In genomic region chr6:94412341-94412740, GRCm38 (mm10) we compare ENCODE assay signal across 15 mouse cellular contexts.
"Had no signal": no experiment of that assay in that cellular context is flagged by ENCODE, and none has a peak within 500 bp of the region (broad histone marks: within the 10 kb centered on the region; RNA-seq: fewer than 3 reads in every experiment).

No protein-coding gene starts in this region.

- H3K9ac ChIP-seq: neural tube, embryonic 15.5 days; stomach, embryonic 15.5 days had no signal

- H3K27me3 ChIP-seq: neural tube, embryonic 15.5 days; stomach, embryonic 15.5 days had no signal

- H3K27ac ChIP-seq: neural tube, embryonic 15.5 days; stomach, embryonic 15.5 days; stomach, postnatal 0 days had no signal

- DNase-seq: retina, postnatal 1 day; right cerebral cortex, adult 18-20 months; right cerebral cortex, postnatal 14 days; right cerebral cortex, postnatal 25 days; right cerebral cortex, postnatal 4 days; spleen, adult 18-20 months; thymus, adult 18-20 months; thymus, adult 2 months; thymus, postnatal 14 days; thymus, postnatal 25 days; thymus, postnatal 36 days; thymus, postnatal 4 days had no signal

- H3K4me1 ChIP-seq: neural tube, embryonic 15.5 days; stomach, embryonic 15.5 days had no signal

- H3K9me3 ChIP-seq: neural tube, embryonic 15.5 days; stomach, embryonic 15.5 days had no signal

- H3K4me3 ChIP-seq: neural tube, embryonic 15.5 days; stomach, embryonic 15.5 days had no signal

- H3K4me2 ChIP-seq: neural tube, embryonic 15.5 days; stomach, embryonic 15.5 days had no signal

- H3K36me3 ChIP-seq: neural tube, embryonic 15.5 days; stomach, embryonic 15.5 days had no signal
